Mouse (Mus musculus) MEL (cell line): Measurements from ENCODE around the gene Hrh1. TPM values are rescaled to one million over a fixed set of nuclear protein-coding genes. Genes with fewer than 3 reads are reported as not detected.

Experiments used
- DNase-seq: peaks from one replicate; pipeline ENCODE4 v3.0.0; 2011; ENCODE audit warnings: low read depth, low spot score
- H3K27ac ChIP-seq: 2 replicates; pipeline ENCODE4 v1.5.1; 2012; ENCODE audit warnings: low read depth, mild to moderate bottlenecking, control low read depth, low read length, moderate library complexity; ENCODE audit not compliant: control insufficient read depth
- H3K27me3 ChIP-seq, 2 experiments: fragments of 150-350 bp in 1 of 2; sonication (generic) in 1 of 2; 2 replicates each; pipeline ENCODE4 v1.6.1; 2012; ENCODE audit warnings: low read length in 2 of 2, mild to moderate bottlenecking in 2 of 2, improper control_type of control experiment in 1 of 2, moderate library complexity in 1 of 2; ENCODE audit not compliant: insufficient read depth in 2 of 2, control insufficient read depth in 1 of 2
- H3K36me3 ChIP-seq, 2 experiments: 2 replicates each; pipeline ENCODE4 v1.6.1; 2012 to 2014; ENCODE audit warnings: low read length in 2 of 2, improper control_type of control experiment in 1 of 2, inconsistent platforms in 1 of 2, mild to moderate bottlenecking in 1 of 2; ENCODE audit not compliant: insufficient read depth in 2 of 2, control insufficient read depth in 1 of 2
- H3K4me1 ChIP-seq, 2 experiments: fragments of 150-350 bp in 1 of 2; sonication (generic) in 1 of 2; 2 replicates each; pipeline ENCODE4 v1.6.1; 2012; ENCODE audit warnings: low read length in 2 of 2, improper control_type of control experiment in 1 of 2, mild to moderate bottlenecking in 1 of 2; ENCODE audit not compliant: insufficient read depth in 2 of 2, control insufficient read depth in 1 of 2
- H3K4me3 ChIP-seq, 2 experiments: fragments of 150-350 bp in 1 of 2; sonication (generic) in 1 of 2; 2 replicates each; pipeline ENCODE4 v1.5.1; 2012; ENCODE audit warnings: low read depth in 2 of 2, low read length in 2 of 2, mild to moderate bottlenecking in 2 of 2, moderate library complexity in 2 of 2, control low read depth in 1 of 2, improper control_type of control experiment in 1 of 2; ENCODE audit not compliant: control insufficient read depth in 1 of 2, insufficient read depth in 1 of 2
- H3K79me2 ChIP-seq: 2 replicates; pipeline ENCODE4 v1.6.1; 2012; ENCODE audit warnings: mild to moderate bottlenecking, low read length, moderate library complexity; ENCODE audit not compliant: control insufficient read depth, poor library complexity, insufficient read depth
- H3K9ac ChIP-seq: 2 replicates; pipeline ENCODE4 v1.6.1; 2012; ENCODE audit warnings: low read depth, mild to moderate bottlenecking, control low read depth, low read length, moderate library complexity; ENCODE audit not compliant: control insufficient read depth, poor library complexity, severe bottlenecking
- H3K9me3 ChIP-seq: fragments of 150-350 bp; sonication (generic); replicated peaks from 2 replicates; pipeline ENCODE4 v1.6.1; 2012; ENCODE audit warnings: mild to moderate bottlenecking, low read length, improper control_type of control experiment, moderate library complexity; ENCODE audit not compliant: insufficient read depth
- CHD1 ChIP-seq: IDR thresholded peaks from 2 replicates; pipeline ENCODE4 v1.6.1; 2012; ENCODE audit warnings: low read depth, mild to moderate bottlenecking, inconsistent platforms, low read length, improper control_type of control experiment
- CHD2 ChIP-seq: IDR thresholded peaks from 2 replicates; pipeline ENCODE4 v1.6.1; 2011; ENCODE audit warnings: low read length, improper control_type of control experiment
- CTCF ChIP-seq, 3 experiments: IDR thresholded peaks in 2 of 3; conservative IDR thresholded peaks in 1 of 3; 2 replicates each; pipeline ENCODE4 v1.5.1; 2011 to 2012; ENCODE audit warnings: low read length in 3 of 3, low read depth in 2 of 3, mild to moderate bottlenecking in 2 of 3, improper control_type of control experiment in 1 of 3, inconsistent platforms in 1 of 3, mixed read lengths in 1 of 3, moderate library complexity in 1 of 3; ENCODE audit not compliant: control insufficient read depth in 1 of 3, insufficient read depth in 1 of 3, poor library complexity in 1 of 3, severe bottlenecking in 1 of 3
- ELF1 ChIP-seq: IDR thresholded peaks from 2 replicates; pipeline ENCODE4 v1.6.1; 2014; ENCODE audit warnings: low read depth, mild to moderate bottlenecking, inconsistent platforms, low read length, improper control_type of control experiment, moderate library complexity
- ETS1 ChIP-seq: IDR thresholded peaks from 2 replicates; pipeline ENCODE4 v1.6.1; 2012; ENCODE audit warnings: low read depth, mild to moderate bottlenecking, inconsistent platforms, low read length, improper control_type of control experiment, moderate library complexity
- GATA1 ChIP-seq: IDR thresholded peaks from 2 replicates; pipeline ENCODE4 v1.6.1; 2011; ENCODE audit warnings: low read depth, low read length, improper control_type of control experiment
- HCFC1 ChIP-seq: IDR thresholded peaks from 2 replicates; pipeline ENCODE4 v1.6.1; 2012; ENCODE audit warnings: low read depth, mild to moderate bottlenecking, inconsistent platforms, low read length, improper control_type of control experiment, moderate library complexity
- KAT2A ChIP-seq: conservative IDR thresholded peaks from 2 replicates; pipeline ENCODE4 v1.6.1; 2012; ENCODE audit warnings: low read depth, low read length, improper control_type of control experiment, inconsistent platforms
- MAX ChIP-seq: IDR thresholded peaks from 2 replicates; pipeline ENCODE4 v1.6.1; 2011; ENCODE audit warnings: low read length, improper control_type of control experiment
- MEF2A ChIP-seq: IDR thresholded peaks from 2 replicates; pipeline ENCODE4 v1.6.1; 2014; ENCODE audit warnings: low read depth, mild to moderate bottlenecking, inconsistent platforms, low read length, improper control_type of control experiment; ENCODE audit not compliant: poor library complexity, insufficient replicate concordance, severe bottlenecking; ENCODE audit errors: extremely low read depth
- MYC ChIP-seq: IDR thresholded peaks from 2 replicates; pipeline ENCODE4 v1.6.1; 2011; ENCODE audit warnings: low read depth, mild to moderate bottlenecking, low read length, improper control_type of control experiment, moderate library complexity
- POLR2A ChIP-seq, 2 experiments: IDR thresholded peaks; 2 replicates each; pipeline ENCODE4 v1.6.1; 2011 to 2012; ENCODE audit warnings: low read length in 2 of 2, mild to moderate bottlenecking in 2 of 2, control low read depth in 1 of 2, improper control_type of control experiment in 1 of 2, low read depth in 1 of 2, moderate library complexity in 1 of 2; ENCODE audit not compliant: control insufficient read depth in 1 of 2, insufficient read depth in 1 of 2, poor library complexity in 1 of 2
- POLR2AphosphoS5 ChIP-seq: IDR thresholded peaks from 2 replicates; pipeline ENCODE4 v1.6.1; 2012; ENCODE audit warnings: low read depth, borderline replicate concordance, mild to moderate bottlenecking, inconsistent platforms, low read length, moderate library complexity, mixed read lengths
- RAD21 ChIP-seq: IDR thresholded peaks from 2 replicates; pipeline ENCODE4 v1.6.1; 2011; ENCODE audit warnings: mild to moderate bottlenecking, low read depth, low read length, improper control_type of control experiment
- SIN3A ChIP-seq: IDR thresholded peaks from 2 replicates; pipeline ENCODE4 v1.6.1; 2012; ENCODE audit warnings: low read length, improper control_type of control experiment, inconsistent platforms
- SMC3 ChIP-seq: IDR thresholded peaks from 2 replicates; pipeline ENCODE4 v1.6.1; 2011; ENCODE audit warnings: low read depth, low read length, improper control_type of control experiment
- TCF12 ChIP-seq: IDR thresholded peaks from 2 replicates; pipeline ENCODE4 v1.6.1; 2014; ENCODE audit warnings: low read depth, mild to moderate bottlenecking, inconsistent platforms, low read length, improper control_type of control experiment, moderate library complexity
- USF1 ChIP-seq: IDR thresholded peaks from 2 replicates; pipeline ENCODE4 v1.6.1; 2014; ENCODE audit warnings: low read depth, mild to moderate bottlenecking, inconsistent platforms, low read length, improper control_type of control experiment, moderate library complexity
- USF2 ChIP-seq, 2 experiments: IDR thresholded peaks; 2 replicates each; pipeline ENCODE4 v1.6.1; 2011 to 2012; ENCODE audit warnings: improper control_type of control experiment in 2 of 2, low read length in 2 of 2, borderline replicate concordance in 1 of 2, inconsistent platforms in 1 of 2, low read depth in 1 of 2, mild to moderate bottlenecking in 1 of 2; ENCODE audit not compliant: insufficient read depth in 1 of 2
- ZKSCAN1 ChIP-seq: IDR thresholded peaks from 2 replicates; pipeline ENCODE4 v1.6.1; 2012; ENCODE audit warnings: low read depth, mild to moderate bottlenecking, inconsistent platforms, low read length, improper control_type of control experiment, moderate library complexity
- ZNF384 ChIP-seq: IDR thresholded peaks from 2 replicates; pipeline ENCODE4 v1.6.1; 2012; ENCODE audit warnings: low read depth, mild to moderate bottlenecking, inconsistent platforms, low read length, improper control_type of control experiment
- polyA plus RNA-seq, 2 experiments: library from polyadenylated mRNA; stranded (reverse) in 1 of 2; unstranded in 1 of 2; fragments of >175 nt in 1 of 2; fragments of >200 nt in 1 of 2; gene quantifications; 2 replicates each; pipeline versions ENCODE4 v1.2.1 to v1.2.4; 2012; ENCODE audit warnings: low replicate concordance in 2 of 2, low read depth in 1 of 2; ENCODE audit not compliant: insufficient read length in 2 of 2, insufficient read depth in 1 of 2, missing spikeins in 1 of 2
- total RNA-seq: library from RNA; depleted of rRNA; stranded (reverse); fragments of 300-350 nt; gene quantifications from 2 replicates; pipeline ENCODE4 v1.2.3, GENCODE M21; 2012

Gene Hrh1
- total and polyA plus RNA-seq, 3 experiments: not detected

GRCm38 (mm10) chr6:114406634-114407033, 8.9 kb downstream of the Hrh1 start:
- H3K4me1 ChIP-seq: no peaks in the 10 kb centered on the region
- no peak for TF ChIP-seq HCFC1
- peak in 1 of 3 experiments; percentile 18; a peak in 1 of 6 replicates for TF ChIP-seq CTCF (IDR thresholded peaks at IDR 0.05 in 2 of 3, conservative IDR thresholded peaks at IDR 0.05 in 1 of 3; ENCODE audit: control insufficient read depth in 1 of 3, insufficient read depth in 1 of 3, low read depth in 2 of 3, low read length in 3 of 3, poor library complexity in 1 of 3, severe bottlenecking in 1 of 3)
- peak; percentile 34 for TF ChIP-seq SMC3
- peak; percentile 14 for TF ChIP-seq RAD21
- TF ChIP-seq, all 39 proteins: peak for 3
- no peaks in the 10 kb centered on the region for H3K79me2 ChIP-seq
- no peaks in the 10 kb centered on the region for H3K27me3 ChIP-seq
- no peak overlapping the region for H3K9ac ChIP-seq
- no peak overlapping the region for H3K4me3 ChIP-seq
- no peak overlapping the region for H3K27ac ChIP-seq
- H3K36me3 ChIP-seq: no peaks in the 10 kb centered on the region
- H3K9me3 ChIP-seq: no peaks in the 10 kb centered on the region
- peak; percentile 6 for DNase-seq

- DNase-seq: no peak
- H3K9me3 ChIP-seq: no peaks in the 10 kb centered on the region
- no peaks in the 10 kb centered on the region for H3K27me3 ChIP-seq
- no peaks in the 10 kb centered on the region for H3K79me2 ChIP-seq
- H3K4me3 ChIP-seq: no peak overlapping the region
- H3K4me1 ChIP-seq: no peaks in the 10 kb centered on the region
- H3K36me3 ChIP-seq: no peaks in the 10 kb centered on the region
- no peak overlapping the region for H3K9ac ChIP-seq
- TF ChIP-seq ELF1 (no peak), MYC (no peak), USF1 (no peak), MEF2A (no peak), ZNF384 (no peak), ZKSCAN1 (no peak), TCF12 (no peak), KAT2A (no peak), CHD1 (no peak), MAX (no peak), HCFC1 (no peak), RAD21 (no peak), ETS1 (no peak), USF2 (IDR thresholded peaks at IDR 0.05; ENCODE audit: borderline replicate concordance in 1 of 2, insufficient read depth in 1 of 2, low read depth in 1 of 2, low read length in 2 of 2) (no peak), POLR2A (IDR thresholded peaks at IDR 0.05; ENCODE audit: control insufficient read depth in 1 of 2, insufficient read depth in 1 of 2, low read depth in 1 of 2, low read length in 2 of 2, poor library complexity in 1 of 2) (no peak), GATA1 (no peak), POLR2AphosphoS5 (no peak), SIN3A (no peak), SMC3 (no peak), CHD2 (no peak)
- no peak overlapping the region for H3K27ac ChIP-seq
Measured at GRCm38 (mm10) chr6:114407049-114407448, 9.3 kb downstream of the Hrh1 start.
